Mouse (Mus musculus): ENCODE results near the gene AI413582. TPM values are rescaled to one million over a fixed set of nuclear protein-coding genes. Genes with fewer than 3 reads are reported as not detected.

Gene AI413582
- total RNA-seq, 1 experiment from 2014 or later: 26.1 TPM

DNA sequence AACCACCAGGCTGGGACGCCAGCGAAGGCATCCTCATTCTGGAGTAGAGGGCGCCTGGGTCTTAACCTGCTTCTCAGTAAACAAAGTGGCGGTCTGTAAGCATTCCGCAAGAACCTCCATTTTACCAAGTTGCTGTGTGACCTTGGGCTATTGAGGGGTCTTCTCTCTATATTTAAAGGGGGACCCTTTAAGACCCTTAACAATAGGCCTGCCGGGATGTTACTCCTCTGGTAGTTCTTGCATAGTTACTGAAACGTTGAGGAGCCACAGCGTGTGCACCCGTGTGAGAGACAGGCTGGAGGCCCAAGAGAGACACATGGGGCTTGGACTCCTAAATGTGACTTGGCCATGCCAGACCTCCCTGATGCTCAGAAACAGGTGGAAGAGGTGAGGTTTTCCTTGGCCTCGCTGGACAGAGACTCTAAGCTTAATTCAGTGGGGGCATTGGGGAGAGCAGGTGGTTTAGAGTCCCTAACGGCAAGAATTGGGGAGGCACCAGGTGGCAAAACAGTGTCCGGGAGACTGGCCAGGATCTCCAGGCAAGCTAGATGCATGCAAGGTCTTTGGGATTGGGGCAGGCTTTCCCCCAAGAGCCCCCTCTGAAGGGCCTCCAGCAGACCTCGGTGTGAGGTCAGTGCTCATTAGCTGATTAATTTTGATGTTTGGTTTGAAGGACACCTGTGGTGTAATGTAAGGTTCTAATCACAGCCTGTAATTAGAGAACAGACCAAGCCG, 7.5 kb downstream of the AI413582 start:
- no peak for ATAC-seq (ENCODE audit: extremely low read depth, insufficient number of reproducible peaks, low FRiP score, poor library complexity, severe bottlenecking)

DNA sequence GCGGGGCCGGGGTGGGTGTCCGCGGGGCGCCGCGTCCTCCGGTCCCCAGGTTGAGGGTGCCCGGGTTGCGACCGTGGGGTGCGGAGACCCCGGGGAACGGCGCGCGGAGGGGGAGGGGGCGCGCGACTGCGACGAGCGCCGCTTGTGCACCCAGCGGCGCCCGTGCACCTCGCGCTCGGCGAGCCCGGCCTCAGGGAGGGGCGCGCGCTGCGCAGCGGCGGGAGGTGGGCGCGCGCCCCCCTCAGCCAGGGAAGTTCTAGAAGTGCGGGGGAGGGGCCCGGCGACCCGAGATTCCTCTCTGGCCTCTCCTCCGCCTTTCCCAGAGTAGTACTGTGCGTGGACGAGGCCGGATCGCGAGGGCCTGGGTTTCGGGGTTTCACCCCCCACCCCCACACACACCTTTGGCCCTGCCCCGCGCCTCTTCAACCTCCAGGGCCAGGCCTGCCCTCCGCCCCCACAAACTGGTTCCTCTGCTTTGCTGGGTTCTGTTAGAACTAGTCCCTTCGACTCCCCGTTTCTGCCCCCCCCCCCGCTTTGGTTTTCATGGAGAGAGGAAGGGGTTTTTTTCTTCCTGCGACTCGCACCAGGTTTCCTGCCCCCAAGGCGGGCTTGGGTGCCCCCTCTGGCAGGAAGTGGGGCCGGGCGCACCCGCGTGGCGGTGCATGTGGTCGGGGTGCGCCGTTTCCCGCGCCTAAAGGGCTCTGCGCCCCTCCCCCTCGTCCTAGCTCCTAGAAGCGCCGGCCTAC, 8.2 kb downstream of the AI413582 start:
- ATAC-seq (ENCODE audit: extremely low read depth, insufficient number of reproducible peaks, low FRiP score, poor library complexity, severe bottlenecking): no peak

DNA sequence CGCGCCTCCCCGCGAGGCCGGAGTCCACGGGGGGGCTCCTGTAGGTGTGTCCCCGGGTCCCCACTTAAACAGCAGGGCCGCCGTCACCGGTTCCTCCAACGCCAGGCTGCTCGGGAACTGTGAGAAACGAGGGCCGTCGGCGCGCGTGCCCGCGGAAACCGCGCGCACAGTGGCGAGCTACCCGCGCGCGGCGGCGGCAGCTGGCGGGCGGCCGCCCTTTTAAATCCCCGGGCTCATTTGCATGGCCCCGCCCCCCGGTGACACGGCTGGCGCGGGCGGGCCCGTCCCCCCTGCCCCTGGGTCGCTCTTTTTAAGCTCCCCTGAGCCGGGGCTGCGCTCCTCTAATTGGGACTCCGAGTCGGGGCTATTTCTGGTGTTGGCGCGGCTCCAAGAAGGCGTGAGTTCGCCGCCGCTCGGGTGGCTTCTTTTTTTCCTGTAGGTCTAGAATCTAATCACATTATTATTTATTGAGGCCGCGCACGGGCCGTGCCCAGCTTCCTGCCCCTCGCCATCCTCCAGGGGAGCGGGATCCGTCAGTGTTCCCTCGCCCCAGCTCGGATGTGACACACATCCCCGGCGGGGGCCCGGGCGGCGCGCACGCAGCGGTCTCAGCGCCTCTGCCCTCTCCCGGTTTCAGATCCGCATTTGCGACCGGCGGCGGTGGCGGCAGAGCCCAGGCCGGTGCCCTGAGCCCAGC, 9.1 kb downstream of the AI413582 start, which contains the start of gene Hmga1:
Gene Hmga1, plus strand, starts transcription at position 183 of the 697 bp plus-strand sequence.
- ATAC-seq (ENCODE audit: extremely low read depth, insufficient number of reproducible peaks, low FRiP score, poor library complexity, severe bottlenecking): peak; percentile 30

DNA sequence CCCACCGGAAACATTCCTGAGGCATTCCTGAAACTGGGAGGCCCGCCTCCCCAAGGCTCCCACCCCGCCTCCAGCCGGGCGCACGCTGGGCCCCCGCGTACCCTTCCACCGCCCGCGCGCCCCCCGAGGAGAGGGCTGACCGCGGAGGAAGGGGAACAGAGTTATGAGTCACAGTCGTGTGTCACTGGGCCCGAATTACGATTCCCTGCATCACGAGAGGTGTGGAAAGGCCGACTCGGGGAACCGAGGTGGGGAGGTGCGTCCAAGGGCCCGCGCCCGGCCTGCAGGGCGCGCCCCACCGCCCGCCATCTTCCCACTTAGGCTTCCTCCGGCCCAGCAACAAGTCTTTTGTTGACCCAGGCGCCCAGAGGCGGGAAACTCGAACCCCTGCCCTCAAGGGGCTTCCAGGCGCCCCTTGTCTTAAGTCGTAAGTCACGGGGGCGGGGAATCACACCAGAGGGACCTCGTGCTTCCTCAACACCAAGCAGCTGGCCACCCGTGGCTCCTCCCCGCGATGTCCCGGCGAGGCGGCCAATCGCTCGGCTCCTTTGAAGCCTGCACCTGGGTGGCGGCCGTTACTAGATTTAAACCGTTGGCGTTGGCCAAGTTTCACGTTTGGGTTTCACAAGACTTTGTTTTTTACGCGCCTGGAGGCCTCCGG, 9.9 kb downstream of the AI413582 start:
- ATAC-seq (ENCODE audit: extremely low read depth, insufficient number of reproducible peaks, low FRiP score, poor library complexity, severe bottlenecking): peak; percentile 46

DNA sequence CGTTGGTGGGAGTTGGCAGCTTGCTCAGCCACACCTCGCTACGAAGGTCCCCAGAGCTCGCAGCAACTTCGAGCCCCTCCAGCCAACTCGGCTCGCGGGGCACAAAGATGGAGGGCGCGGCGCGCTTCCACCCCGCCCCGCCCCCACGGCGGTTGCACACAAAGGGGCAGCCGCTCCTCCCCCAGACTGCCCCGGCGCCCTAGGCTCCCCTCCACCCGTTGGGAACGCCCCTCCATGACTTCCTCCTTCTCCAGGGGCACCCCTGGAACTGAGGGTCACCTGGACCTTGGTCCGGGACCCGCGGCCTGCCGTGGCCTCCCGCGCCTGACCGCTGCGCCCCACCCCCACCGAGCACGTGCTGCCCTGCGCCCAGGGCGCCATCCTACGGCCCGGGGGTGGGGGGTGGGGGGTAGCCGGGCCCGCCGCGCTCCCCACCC, 10.5 kb downstream of the AI413582 start:
- no peak for ATAC-seq (ENCODE audit: extremely low read depth, insufficient number of reproducible peaks, low FRiP score, poor library complexity, severe bottlenecking)

DNA sequence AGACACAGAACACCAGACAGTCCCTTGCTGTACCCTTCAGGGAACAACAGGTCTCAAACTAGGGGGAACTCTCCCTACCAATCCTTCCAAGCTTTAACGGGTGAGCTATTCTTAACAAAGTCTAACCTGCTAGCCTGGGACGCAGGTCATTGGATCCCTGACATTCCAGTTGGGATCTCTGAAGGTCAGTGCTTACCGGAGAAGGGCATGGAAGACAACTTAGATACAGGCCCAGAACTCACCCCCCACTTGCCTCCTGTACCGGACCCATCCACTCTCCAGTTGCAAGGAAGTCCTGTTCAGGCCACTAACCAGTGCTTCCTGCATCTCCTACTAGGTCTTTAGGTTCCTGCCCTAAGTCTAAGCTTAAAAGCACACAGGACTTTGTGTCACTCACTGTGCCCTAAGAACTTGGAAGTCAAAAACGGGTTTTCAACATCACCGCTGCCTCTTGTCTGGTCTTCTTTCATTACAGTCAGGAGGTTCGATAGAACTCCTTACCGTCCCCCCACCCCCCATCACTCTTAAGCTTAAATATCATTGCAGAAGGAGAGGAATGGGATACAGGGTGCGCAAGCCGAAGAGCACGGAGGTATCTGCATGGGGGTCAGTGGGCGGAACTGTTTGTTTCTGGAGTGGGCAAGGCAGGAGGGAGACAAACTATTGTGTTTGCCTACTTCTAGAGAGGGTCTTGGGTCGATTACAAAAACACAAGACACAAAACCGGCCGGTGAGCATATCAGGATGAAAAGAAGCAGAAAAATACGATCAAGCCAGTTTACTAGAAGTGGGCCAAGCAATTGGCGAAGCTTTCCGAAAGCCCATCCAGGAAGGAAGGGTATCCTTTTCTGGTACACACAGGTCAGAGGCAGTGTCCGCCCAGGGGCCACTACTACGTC, 11.2 kb downstream of the AI413582 start:
- no peak for ATAC-seq (ENCODE audit: extremely low read depth, insufficient number of reproducible peaks, low FRiP score, poor library complexity, severe bottlenecking)

DNA sequence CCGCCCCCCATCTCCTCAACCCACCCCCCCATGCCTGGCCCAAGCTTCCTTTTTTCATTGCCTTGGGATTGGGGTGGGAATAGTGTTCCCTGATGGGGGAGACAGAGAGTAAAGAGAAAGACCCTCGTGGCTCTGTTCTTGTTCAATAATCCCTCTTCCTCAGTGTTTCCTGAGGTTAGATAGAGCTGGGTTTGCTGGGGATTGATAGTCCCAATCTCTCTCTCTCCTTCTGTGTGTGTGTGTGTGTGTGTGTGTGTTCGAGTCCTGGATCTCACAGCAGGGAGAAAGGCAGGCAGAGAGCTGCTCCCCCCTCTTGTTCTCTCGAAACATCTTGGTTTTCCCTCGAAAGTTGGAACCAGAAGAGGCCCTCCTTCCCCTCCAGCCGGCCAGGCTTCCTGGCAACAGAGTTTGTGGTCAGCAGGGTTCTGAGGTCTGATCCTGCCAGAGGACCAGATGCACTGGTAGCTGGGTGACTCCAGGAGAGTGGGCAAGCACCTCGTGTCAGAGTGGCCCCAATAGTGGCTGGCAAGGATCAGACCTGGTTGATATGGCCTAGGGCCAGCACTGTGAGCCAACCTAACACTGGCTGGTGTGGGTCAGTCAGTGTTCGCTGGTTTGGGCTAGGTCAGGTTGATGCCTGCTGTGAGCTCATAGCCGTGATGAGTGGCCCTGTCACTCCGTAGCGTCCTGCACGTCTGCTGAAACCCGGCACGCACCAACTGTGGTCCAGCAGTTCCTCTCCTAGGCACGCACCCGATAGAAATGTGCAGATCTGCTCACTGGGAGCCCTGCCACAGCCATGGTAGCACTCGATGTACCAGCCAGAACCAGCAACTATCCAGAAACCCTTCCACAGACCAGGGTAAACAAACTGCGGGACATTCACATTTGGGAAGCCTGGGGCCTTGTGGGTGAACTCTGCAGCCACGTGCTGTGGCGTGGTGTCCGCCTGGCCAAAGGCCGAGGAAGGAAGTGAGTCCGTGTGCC, 13.0 kb downstream of the AI413582 start:
- ATAC-seq (ENCODE audit: extremely low read depth, insufficient number of reproducible peaks, low FRiP score, poor library complexity, severe bottlenecking): no peak

DNA sequence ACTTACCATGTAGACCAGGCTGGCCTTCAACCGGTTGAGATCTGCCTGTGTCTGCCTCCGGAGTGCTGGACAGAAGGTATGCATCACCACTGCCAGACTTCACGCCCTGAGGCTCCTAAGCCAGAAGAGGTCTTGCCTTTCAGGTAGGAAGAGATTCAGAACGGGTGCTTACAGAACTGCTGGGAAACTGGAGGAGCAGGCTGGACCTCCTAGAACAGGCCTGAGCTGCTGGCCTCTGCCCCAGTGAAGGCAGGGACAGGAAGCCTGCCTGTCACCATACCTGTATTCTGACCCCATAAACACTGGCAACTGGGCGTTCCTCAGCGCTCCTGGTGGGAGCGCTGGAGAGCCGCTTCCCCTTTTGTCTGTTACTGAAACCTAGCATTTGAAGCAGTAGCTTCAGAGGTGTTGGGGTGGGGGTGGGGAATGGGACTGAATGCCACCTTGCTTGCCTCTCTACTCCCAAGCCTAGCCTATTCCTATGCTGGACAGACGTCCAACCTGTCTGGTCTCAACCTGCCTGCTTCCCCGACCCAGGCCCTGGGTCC, 14.1 kb downstream of the AI413582 start:
- ATAC-seq (ENCODE audit: extremely low read depth, insufficient number of reproducible peaks, low FRiP score, poor library complexity, severe bottlenecking): no peak

DNA sequence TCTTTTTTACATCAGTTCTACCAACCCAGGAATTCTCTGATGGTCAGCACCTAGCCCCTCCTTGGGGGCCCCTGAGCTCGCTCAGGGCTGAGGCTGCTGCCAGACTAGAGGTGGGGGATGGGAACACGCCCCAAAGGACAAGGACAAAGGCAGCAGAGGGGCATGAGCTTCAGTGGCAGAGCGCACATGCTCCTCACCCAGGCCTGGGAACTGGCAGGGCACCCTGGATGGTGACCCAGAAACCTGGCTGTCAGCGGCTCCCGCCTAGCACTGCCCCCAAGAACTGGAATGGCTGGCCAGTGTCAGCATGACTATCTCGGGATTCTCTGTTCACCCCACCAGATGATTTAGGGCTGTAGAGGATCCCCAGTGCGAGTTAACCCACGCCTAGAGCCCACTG, 16.3 kb downstream of the AI413582 start:
- no peak for ATAC-seq (ENCODE audit: extremely low read depth, insufficient number of reproducible peaks, low FRiP score, poor library complexity, severe bottlenecking)

DNA sequence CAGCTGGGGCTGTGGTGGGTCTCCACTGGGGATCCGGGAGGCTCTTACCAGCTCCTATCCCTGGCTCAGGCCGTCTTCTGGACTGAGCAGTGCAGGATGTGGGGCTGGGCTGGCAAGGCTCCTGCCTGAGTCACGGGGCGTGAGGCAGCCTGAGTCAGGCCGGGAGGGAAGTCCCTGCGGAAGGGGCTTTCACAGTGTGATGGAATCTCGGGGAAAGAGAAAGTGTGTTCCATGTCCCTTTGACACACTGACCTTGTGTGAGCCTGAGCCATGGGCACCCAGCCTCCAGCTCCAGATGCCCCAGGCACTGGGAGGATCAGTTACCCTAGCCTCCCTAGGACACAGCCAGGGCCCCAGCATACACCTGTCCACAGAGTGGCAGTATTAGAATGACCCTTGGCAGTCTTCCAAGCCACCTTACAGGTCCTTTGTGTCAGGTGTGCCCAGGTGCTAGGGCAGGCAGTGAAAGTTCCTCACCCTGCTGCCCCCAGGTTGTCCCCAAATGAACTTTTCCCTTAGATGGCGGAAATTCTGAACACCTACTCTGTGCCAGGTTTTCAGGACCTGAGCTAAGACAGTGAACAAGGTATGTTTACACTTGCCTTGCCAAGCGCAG, 18.2 kb downstream of the AI413582 start:
- ATAC-seq (ENCODE audit: extremely low read depth, insufficient number of reproducible peaks, low FRiP score, poor library complexity, severe bottlenecking): no peak

DNA sequence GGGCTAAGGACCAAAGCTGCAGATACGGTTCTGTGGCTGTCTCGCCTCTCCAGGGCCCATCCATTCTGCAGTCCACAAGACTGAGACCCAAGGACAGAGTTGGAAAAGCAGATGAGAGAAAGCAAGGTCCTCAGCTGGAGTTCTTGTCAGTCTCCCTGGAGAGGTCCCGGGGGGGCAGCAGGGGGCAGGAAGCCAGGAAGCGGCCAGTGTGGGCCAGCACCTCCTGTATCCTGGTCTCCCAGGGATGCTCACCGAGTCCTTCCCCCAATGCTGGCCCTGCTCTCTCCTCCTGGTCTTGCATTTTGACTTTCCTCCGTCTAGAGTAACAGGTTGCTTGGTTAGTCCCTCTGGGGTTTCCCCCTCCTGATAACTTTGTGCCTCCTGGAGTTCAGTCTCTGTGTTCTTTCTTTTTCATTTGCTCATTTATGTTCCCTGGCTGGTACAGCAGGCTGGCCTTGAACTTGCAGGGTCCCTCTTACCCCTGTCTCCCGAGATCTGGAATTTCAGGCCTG, 18.9 kb downstream of the AI413582 start:
- no peak for ATAC-seq (ENCODE audit: extremely low read depth, insufficient number of reproducible peaks, low FRiP score, poor library complexity, severe bottlenecking)

DNA sequence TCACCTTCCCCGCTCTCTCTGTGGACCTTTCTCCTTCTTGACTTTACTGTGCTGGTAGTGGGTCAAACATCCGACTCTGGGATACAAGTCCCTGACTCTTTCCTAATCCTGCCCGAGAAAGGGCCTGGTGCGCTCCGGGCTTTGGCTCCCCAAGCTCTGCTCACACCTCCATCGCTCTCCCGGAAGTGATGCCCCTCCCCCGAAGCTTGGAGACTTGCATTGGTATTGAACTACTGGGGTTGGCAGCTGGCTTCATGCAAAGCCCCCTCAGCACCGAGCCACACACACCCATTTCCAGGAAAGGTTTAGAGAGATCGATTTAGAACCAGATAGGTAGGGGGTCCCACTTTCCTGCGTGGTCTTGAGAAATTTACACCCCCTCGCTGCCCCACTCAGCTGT, 19.6 kb downstream of the AI413582 start:
- ATAC-seq (ENCODE audit: extremely low read depth, insufficient number of reproducible peaks, low FRiP score, poor library complexity, severe bottlenecking): no peak

DNA sequence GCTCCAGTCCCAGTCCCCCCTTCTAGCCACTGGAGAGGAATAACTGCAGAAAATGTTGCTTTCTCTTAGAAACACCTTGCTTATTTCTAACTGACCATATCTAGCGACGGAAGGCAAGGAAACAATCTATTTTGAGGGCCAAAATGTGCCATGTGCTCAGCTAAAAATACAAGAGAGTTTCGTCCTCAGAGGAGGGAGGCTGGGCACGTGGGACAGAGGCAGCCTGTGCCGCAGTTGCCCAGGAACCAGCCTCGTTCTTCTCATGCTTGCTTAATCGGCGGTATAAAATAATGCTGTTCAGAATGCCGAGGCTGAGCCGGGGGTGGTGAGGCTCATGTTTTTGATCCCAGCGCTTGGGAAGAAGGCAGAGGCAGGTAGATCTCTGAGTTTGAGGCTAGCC, 21.0 kb downstream of the AI413582 start:
- ATAC-seq (ENCODE audit: extremely low read depth, insufficient number of reproducible peaks, low FRiP score, poor library complexity, severe bottlenecking): no peak

DNA sequence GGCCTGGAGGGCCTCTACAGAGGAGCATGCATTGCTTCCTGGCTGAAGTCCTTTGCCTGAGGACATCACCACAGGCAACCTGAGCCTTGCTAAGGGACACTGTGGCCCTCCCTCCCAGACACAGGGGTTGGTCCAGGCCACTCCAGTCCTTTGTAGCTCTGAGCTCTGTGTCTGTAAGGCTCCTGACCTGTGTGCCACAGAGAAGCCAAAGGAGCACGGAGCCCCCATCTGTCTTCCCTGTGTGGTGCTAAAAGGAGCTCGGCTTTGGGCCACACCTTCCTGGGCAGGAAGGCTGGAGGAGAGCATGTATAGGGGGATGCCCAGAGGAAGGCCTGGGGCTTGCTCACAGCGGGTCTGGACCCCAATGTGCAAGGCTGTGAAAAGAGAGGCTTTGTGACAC, 23.6 kb downstream of the AI413582 start:
- no peak for ATAC-seq (ENCODE audit: extremely low read depth, insufficient number of reproducible peaks, low FRiP score, poor library complexity, severe bottlenecking)

DNA sequence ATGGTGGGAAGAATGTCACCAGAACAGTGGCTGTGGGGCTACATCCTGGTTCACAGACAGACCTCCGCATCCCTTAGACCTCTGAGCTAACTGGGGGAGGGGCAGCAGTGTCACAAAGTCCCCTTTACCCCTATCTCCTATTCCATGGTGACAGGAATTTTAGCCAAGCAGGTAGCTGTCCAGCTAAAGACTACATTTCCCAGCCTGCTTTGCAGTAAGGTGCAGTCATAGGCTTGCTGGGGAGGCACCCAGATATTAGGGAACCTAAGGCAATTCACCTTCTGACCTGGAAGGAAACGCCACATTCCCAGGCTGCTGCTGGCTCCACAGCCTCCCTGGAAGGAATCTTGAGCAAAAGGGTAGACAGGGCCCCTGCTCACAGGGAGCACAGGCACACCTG, 24.3 kb downstream of the AI413582 start:
- no peak for ATAC-seq (ENCODE audit: extremely low read depth, insufficient number of reproducible peaks, low FRiP score, poor library complexity, severe bottlenecking)

DNA sequence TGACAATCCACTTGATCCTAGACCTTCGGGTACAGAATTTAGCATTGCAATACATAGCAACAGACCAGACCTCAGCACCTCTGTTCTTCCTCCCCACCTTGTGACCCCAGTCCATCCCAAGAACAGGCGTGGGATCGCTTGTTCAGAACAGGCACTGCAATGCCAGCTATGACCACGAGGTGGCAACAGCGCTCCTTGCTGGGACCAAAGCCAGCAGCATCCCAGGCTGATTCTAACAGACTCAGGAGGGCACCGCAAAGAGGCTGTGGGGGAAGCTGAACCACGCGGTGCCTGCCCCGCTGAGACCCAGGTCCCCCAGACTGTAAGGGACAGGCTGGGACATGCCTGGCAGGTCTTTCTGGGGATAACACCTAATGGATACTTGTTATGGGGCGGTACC, 30.8 kb downstream of the AI413582 start:
- peak; percentile 94 for ATAC-seq (ENCODE audit: extremely low read depth, insufficient number of reproducible peaks, low FRiP score, poor library complexity, severe bottlenecking)
